Mouse (Mus musculus) CD4-positive, CD25-positive, alpha-beta regulatory T cell, adult 2 months (primary cell): ENCODE measurements around the gene Cox20.
"Not testable (repeated sequence)": the region's sequence is repeated elsewhere in the genome, so short reads cannot be mapped to it uniquely, and the experiment has no call there.

Source experiments
- DNase-seq: peaks from one replicate; pipeline ENCODE4 v3.0.0-alpha.2; 2012; ENCODE audit warnings: low read depth, low spot score

Gene Cox20

DNA sequence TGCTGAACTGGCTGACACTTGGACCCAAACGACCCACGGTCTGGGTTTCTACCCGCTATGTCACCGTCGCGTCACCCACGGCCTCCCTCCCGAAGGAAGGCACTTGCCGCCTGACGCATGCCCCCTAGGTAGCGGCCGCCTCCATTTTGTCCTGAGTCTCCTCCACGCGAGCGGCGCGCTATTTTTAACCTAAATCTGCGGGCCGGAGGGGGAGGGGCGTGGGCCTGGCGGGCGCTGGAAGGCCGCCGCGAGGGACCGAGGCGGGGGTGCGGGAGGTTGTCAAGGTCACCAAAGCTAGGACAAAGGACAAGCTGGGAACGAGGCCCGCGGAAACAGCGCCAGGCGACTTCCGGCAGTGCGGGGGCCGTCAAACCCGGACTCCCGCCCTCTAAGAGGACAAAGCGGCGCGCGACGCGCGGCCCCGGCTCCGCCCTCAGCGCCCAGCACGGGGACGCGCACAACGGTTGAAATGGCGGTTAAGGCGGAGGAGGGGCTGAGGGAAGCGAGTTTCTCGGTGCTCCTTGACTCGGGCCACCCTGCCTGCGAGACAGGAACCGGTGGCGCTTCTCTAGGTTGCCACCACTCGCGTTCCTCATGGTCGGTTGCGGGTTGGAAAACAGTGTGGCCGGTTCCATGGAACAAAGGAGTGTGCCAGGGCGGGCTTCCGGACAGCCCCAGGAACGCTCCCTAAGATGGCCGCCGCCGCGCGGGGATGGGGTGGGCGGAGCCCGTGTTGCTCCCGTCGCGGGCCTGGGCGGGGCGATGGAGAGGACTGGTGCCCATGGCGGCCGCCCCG, at the start of gene Cox20:
Cox20 (plus strand) TSS at position 742 of the 796 bp plus-strand sequence.
- DNase-seq: peak; percentile 97

DNA sequence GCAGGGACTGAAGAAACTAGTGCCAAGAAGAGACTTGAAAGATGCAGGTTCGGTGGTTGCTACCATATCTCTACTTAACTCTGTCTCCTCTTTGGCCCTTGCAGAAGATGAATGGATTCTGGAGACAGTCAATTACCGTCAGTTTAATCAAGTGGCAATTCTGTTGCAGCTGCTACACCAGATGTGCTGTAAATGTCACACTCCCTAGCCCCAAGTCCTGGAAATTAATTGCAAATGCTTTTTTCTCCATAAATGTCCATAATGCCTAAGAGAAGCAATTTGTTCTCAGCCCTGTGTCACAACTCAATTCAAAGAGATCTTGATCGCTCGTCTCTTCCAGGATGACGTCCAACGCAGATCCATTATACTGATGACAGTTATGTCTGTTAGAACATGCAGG, 48.3 kb upstream of the Cox20 start:
- DNase-seq: no peak

GRCm38 (mm10) chr1:178275174-178275730, 43.7 kb upstream of the Cox20 start:
- DNase-seq: no peak

DNA sequence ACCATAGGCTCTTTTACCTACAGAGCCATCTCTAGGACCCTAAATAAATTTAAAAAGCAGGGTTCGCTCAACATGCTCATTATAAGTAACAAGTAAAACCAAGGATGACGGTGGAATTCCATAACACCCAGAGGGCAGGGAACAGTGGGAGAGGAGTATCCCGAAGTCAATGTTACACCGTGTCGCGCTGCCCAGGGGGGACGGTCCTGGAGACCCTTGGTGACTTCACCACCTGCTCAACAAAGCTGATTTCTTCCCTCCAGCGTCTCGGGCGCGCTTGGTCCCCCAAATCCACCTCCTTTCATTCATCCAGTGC, 43.2 kb upstream of the Cox20 start:
- DNase-seq: no peak

GRCm38 (mm10) chr1:178276054-178276911, 42.6 kb upstream of the Cox20 start:
- DNase-seq: peak; percentile 22

DNA sequence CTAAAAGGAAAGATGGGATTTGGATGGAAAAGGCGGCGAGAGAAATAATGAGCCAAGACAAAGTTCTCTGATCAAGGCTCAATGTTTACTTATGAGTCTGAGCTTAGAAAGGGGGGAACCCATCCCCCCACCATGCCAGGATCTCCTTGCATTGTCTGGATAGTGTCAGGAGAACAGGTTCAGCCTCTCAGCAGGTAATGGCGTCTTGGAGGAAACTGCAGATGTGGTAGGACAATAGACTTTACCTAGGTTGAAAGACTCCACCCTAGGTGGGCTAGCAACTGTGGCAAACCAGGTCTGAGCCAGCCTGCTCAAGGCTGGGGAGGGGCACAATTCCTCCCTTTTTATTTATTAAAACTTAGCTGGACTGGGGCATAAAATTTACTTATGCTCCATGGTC, 35.6 kb upstream of the Cox20 start:
- not testable (repeated sequence) for DNase-seq

DNA sequence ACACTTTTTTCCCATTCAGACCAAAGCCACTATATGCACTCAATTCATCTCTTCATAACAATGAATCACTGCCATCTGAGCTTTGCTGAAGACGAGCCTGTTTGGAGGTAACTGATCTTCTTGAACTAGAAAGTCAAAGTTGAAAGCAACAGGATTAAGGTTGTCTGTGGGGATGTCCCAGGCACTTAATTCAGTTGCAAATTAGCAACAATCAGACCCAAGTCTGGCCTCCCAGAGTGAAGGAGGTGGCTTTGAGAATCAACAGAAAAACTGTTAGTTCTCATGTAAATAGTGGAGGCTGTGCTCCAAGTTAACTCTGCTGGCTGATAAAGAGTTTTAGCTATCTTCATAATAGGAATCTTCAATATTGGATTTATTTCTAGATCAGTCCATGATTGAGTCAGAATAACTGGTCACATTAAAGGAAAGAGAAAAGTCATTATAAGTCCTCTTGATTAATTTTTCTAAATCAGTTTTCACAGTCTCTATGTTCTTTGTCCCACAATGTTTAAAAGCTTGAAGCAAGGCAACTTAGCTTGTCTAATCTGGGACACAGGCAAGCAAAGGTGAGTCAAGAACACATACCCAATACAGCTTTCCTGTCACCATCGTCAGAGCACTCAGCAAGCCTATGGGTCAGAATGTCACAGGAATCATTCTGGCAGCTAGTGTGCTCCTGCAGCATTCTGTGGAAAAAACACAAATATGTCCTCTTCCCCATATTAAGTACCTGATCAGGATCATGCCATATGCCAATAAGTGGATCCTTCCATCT, 34.8 kb upstream of the Cox20 start:
- DNase-seq: no peak

DNA sequence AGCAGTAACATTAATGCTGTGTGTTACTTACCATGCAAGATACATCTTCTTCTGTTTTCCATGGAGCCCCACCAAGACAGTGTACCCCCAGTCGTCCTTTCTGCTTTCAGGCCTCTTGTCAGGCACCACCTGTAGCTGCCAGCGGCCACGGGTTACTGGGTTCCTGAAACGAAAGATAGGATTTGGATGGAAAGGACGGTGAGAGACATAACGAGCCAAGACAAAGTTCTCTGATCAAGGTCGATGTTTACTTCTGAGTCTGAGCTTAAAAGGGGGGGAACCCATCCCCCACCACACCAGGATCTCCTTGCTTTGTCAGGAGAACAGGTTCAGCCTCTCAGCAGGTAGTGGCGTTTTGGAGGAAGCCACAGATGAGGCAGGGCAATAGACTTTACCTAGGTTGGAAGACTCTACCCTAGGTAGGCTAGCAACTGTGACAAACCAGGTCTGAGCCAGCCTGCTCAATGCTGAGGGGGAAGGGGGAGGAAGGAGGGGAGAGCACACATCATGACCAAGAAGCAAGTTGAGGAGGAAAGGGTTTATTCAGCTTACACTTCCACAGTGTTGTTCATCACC, 31.2 kb upstream of the Cox20 start:
- DNase-seq: no peak

- DNase-seq: no peak
These were observed 27.2 kb upstream of the Cox20 start for GRCm38 (mm10) chr1:178291716-178292115.

GRCm38 (mm10) chr1:178294051-178294450, 24.9 kb upstream of the Cox20 start:
- no peak for DNase-seq

GRCm38 (mm10) chr1:178301261-178301660, 17.7 kb upstream of the Cox20 start:
- not testable (repeated sequence) for DNase-seq

GRCm38 (mm10) chr1:178303425-178303824, 15.5 kb upstream of the Cox20 start:
- peak; percentile 87 for DNase-seq

GRCm38 (mm10) chr1:178309487-178309886, 9.4 kb upstream of the Cox20 start:
- no peak for DNase-seq

DNA sequence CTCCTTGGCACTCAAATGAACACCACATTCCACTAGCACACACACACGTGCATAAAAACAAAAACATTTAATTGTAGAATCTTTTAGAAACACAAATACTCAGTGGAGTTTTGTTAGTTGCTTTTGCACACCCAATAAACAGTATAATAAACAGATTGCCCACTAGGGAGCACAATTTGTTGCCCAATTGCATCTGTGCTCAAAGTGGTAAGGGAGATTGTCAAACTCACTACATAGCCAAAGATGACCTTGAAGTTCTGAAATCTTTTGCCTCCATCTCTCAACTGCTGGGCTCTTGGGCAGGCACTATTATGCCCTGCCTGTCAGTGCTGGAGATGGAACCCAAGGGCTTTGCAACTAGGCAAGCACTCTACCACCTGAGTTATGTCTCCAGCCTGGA, 8.8 kb upstream of the Cox20 start:
- peak; percentile 39 for DNase-seq

DNA sequence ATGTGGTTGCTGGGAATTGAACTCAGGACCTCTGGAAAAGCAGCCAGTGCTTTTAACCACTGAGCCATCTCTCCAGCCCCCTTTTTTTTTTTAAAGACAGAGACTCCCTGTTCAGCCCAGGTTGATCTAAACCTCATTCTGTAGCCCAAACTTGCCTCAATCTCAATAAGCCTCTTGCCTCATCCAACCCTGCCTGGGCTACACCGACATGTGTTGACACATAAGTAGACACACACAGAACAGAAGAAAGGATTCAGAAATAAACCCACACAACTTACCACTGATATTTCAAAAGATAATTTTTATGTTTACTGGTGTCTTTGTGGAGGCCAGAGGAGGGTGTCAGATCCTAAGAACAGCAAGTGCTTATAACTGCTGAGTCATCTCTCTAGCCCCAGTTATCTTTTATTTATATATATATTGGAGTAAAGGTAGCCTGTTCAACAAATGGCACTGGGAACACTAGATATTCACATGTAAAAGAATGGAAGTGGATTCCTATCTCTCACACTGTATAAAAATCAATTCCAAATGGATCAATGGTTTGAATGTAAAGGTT, 5.8 kb upstream of the Cox20 start:
- no peak for DNase-seq

GRCm38 (mm10) chr1:178314236-178314635, 4.7 kb upstream of the Cox20 start:
- DNase-seq: no peak

DNA sequence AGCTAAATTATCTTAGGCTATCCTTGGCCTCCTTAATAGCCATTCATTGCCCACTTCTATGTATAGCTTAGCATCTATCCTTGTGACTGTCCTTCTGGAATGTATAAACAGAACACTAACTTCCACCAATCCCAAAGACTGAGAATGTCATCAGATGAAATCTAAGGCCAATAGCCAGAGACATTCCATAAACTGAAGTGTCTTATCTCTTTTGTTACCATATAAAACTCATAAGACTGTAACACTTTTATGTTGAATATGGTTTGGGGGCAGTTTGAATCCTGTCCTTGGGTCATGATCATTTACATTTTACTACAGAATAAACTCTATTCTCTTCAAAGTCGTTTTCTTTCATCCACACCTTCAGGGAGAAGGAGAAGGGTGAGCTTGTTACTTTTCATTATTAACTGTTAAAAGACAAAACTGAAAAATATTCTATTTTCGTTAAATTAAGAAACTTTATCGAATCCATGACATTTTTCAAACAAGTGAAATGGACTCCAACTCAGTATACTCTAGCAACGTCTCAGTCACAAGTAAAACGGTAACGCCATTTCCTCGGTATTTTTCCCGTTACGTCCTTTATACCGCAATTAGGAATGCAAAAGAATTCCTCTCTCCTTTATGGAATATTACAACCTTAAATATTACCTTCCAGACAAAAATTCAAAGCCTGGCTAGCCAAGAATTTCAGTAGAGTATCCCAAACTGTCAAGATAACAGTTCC, 1.5 kb upstream of the Cox20 start:
- DNase-seq: no peak

GRCm38 (mm10) chr1:178318002-178318388, 935 bp upstream of the Cox20 start:
- no peak for DNase-seq

- peak; percentile 14 for DNase-seq
These were observed 536 bp downstream of the Cox20 start for GRCm38 (mm10) chr1:178319295-178320037.
